Mouse (Mus musculus) CD8-positive naive resting alpha-beta T cell, adult 2 months (primary cell): Measurements from ENCODE around the gene Uck2.
A peak's percentile ranks its signal among the peaks of the same experiment; 100 is the strongest.

Source experiments
- DNase-seq, 2 experiments: peaks; one replicate each; pipeline ENCODE4 v3.0.0; 2022; ENCODE audit warnings: low read depth in 2 of 2, low spot score in 2 of 2

Uck2 gene

GRCm38 (mm10) chr1:167284258-167284836 is 773 bp downstream of the Uck2 start:
- DNase-seq = peak; percentile 49 to 69

- DNase-seq = peak; percentile 40
Observed at GRCm38 (mm10) chr1:167283441-167284257, 1.5 kb downstream of the Uck2 start.

GRCm38 (mm10) chr1:167282768-167283167 is 2.4 kb downstream of the Uck2 start:
- no peak for DNase-seq

GRCm38 (mm10) chr1:167282112-167282511 is 3.0 kb downstream of the Uck2 start:
- DNase-seq = no peak

GRCm38 (mm10) chr1:167280061-167280460 is 5.1 kb downstream of the Uck2 start:
- no peak for DNase-seq

GRCm38 (mm10) chr1:167279160-167279715 is 5.9 kb downstream of the Uck2 start:
- no peak for DNase-seq

GRCm38 (mm10) chr1:167278395-167278794 is 6.7 kb downstream of the Uck2 start:
- DNase-seq = no peak

- DNase-seq = no peak
Observed at GRCm38 (mm10) chr1:167274646-167275390, 10.3 kb downstream of the Uck2 start.

- no peak for DNase-seq
Observed at GRCm38 (mm10) chr1:167273380-167274163, 11.5 kb downstream of the Uck2 start.

- no peak for DNase-seq
Observed at GRCm38 (mm10) chr1:167271841-167272240, 13.3 kb downstream of the Uck2 start.

GRCm38 (mm10) chr1:167271304-167271703 is 13.8 kb downstream of the Uck2 start:
- DNase-seq = no peak

- DNase-seq = no peak
Observed at GRCm38 (mm10) chr1:167270342-167271111, 14.6 kb downstream of the Uck2 start.

- no peak for DNase-seq
Observed at GRCm38 (mm10) chr1:167269856-167270270, 15.3 kb downstream of the Uck2 start.

- DNase-seq = no peak
Observed at GRCm38 (mm10) chr1:167269350-167269811, 15.7 kb downstream of the Uck2 start.

GRCm38 (mm10) chr1:167268360-167269063 is 16.6 kb downstream of the Uck2 start:
- no peak for DNase-seq

- DNase-seq = no peak
Observed at GRCm38 (mm10) chr1:167266720-167267119, 18.4 kb downstream of the Uck2 start.

- DNase-seq = no peak
Observed at GRCm38 (mm10) chr1:167265366-167265765, 19.8 kb downstream of the Uck2 start.

- no peak for DNase-seq
Observed at GRCm38 (mm10) chr1:167262489-167263041, 22.6 kb downstream of the Uck2 start.

- DNase-seq = no peak
Observed at GRCm38 (mm10) chr1:167261750-167262149, 23.4 kb downstream of the Uck2 start.
